Mouse (Mus musculus): ENCODE measurements around the gene Armc9. TPM values are rescaled to one million over a fixed set of nuclear protein-coding genes. Genes with fewer than 3 reads are reported as not detected.

The Armc9 gene
- polyA plus RNA-seq, 1 experiment from 2014 or later: 5.0 TPM

DNA sequence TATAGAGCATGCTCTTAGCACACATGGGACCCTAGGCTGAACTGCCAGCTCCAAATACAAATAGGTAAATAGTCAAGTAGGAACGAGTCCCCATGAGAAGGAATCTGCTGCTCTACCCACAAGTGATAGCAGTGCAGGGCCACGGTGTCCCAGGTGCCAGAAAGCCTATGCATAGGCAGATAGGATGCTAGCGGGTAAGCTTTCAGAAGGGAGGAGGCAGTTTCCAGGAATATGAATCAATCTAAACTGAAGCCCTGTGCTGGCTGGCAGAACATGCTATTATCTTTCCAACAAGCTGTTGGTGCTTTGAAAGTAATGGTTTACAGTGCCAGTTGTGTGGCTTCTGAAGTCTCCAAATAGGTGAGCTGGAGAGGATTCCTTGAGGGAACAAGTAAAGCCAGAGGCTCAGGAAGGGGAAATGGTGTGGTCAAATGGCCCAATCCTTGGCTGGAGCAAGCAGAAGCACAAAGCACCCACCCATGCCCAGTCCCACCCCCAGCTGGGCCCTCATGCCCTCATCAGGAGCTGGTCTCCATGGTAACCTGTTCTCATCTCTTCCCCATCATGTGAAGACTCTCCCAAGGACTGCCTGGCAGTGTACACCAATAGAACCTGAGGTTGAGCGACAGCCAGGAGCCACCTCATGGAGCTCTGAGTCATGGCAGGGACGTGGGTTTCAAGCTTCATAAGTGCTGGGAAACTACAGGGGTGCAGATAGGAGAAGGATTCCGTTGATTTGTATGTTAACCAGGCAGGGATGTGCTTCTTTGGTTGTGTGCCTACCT lies 90.9 kb downstream of the Armc9 start:
- DNase-seq (no peak), ATAC-seq (peak; percentile 92)
- Histone ChIP-seq H3K36me3 (replicated peaks; ENCODE audit: insufficient read depth, low read length) (no peaks in the 10 kb centered on the region), H3K4me3 (ENCODE audit: low read depth, low read length) (no peak overlapping the region), H3K27me3 (ENCODE audit: insufficient read depth, low read length) (no peaks in the 10 kb centered on the region), H3K9me3 (ENCODE audit: low read length) (no peaks in the 10 kb centered on the region), H3K4me1 (ENCODE audit: insufficient read depth) (peaks cover 13% of the 10 kb centered on the region), H3K4me2 (ENCODE audit: low read depth, low read length) (no peak overlapping the region), H3K27ac (ENCODE audit: low read depth) (peak overlapping the region; percentile 55), H3K9ac (replicated peaks) (no peak overlapping the region)
- no peak for TF ChIP-seq CTCF (IDR thresholded peaks at IDR 0.05; ENCODE audit: low read depth)
- peak; percentile 97 for TF ChIP-seq EP300 (IDR thresholded peaks at IDR 0.05; ENCODE audit: low read depth)
- WGBS (ENCODE audit: insufficient replicate concordance): 70% methylated on average over 6 of the region's 6 CpGs

DNA sequence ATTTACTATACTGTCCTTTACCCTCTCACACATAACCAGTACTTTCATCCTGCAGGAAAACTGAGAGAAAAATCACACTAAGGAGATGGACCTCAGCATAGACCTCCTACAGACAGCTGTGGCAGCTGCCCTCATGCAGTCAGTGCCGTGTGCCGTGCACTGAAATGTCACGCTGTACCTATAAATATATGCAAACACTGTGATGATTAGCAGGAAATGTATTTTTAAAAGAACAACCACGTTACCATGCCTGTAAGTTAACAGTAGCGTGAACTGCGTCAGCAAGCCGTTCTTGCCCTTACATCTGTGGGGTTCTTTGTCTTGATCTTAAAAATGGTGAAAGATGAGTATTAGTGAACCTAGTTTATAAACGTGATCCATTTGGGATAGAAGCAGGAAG lies 98.8 kb downstream of the Armc9 start:
- H3K9ac ChIP-seq (replicated peaks): no peak overlapping the region
- TF ChIP-seq EP300 (IDR thresholded peaks at IDR 0.05; ENCODE audit: low read depth): no peak
- no peak for TF ChIP-seq CTCF (IDR thresholded peaks at IDR 0.05; ENCODE audit: low read depth)
- H3K4me1 ChIP-seq (ENCODE audit: insufficient read depth): 0 out of 2 replicates have a peak, but pooled peaks cover 3% of the 10 kb centered on the region
- no peak for DNase-seq
- H3K4me2 ChIP-seq (ENCODE audit: low read depth, low read length): no peak overlapping the region
- no peaks in the 10 kb centered on the region for H3K27me3 ChIP-seq (ENCODE audit: insufficient read depth, low read length)
- no peak overlapping the region for H3K27ac ChIP-seq (ENCODE audit: low read depth)
- no peaks in the 10 kb centered on the region for H3K36me3 ChIP-seq (replicated peaks; ENCODE audit: insufficient read depth, low read length)
- H3K4me3 ChIP-seq (ENCODE audit: low read depth, low read length): no peak overlapping the region
- no peaks in the 10 kb centered on the region for H3K9me3 ChIP-seq (ENCODE audit: low read length)
- 66% methylated on average over 8 of the region's 8 CpGs for WGBS (ENCODE audit: insufficient replicate concordance)
- no peak for ATAC-seq

DNA sequence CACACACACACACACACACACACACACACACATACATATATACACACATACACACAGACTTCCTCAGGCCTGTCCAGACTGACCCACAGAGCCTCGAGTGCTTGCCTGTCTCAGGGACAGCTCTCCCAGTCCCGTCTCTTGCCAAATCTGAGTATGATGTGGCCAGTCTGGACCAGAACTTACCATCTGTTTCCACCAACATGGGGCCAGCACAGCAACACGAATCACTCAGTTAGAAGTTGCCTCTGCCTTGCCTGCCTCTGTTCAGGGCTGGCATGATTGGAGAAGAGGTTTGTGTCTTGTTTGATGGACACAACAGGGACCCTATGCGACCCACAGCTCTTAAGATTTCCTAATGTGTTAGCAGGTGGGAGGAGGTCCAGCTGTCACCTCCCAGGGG lies 101.7 kb downstream of the Armc9 start:
- TF ChIP-seq CTCF (IDR thresholded peaks at IDR 0.05; ENCODE audit: low read depth) (no peak), EP300 (IDR thresholded peaks at IDR 0.05; ENCODE audit: low read depth) (no peak)
- H3K4me3 ChIP-seq (ENCODE audit: low read depth, low read length): no peak overlapping the region
- ATAC-seq: no peak
- H3K27ac ChIP-seq (ENCODE audit: low read depth): no peak overlapping the region
- H3K4me2 ChIP-seq (ENCODE audit: low read depth, low read length): no peak overlapping the region
- 0 out of 2 replicates have a peak, but pooled peaks cover 3% of the 10 kb centered on the region for H3K4me1 ChIP-seq (ENCODE audit: insufficient read depth)
- H3K9me3 ChIP-seq (ENCODE audit: low read length): no peaks in the 10 kb centered on the region
- no peaks in the 10 kb centered on the region for H3K36me3 ChIP-seq (replicated peaks; ENCODE audit: insufficient read depth, low read length)
- DNase-seq: no peak
- WGBS (ENCODE audit: insufficient replicate concordance): 62% methylated on average over 4 of the region's 4 CpGs
- H3K9ac ChIP-seq (replicated peaks): no peak overlapping the region
- no peaks in the 10 kb centered on the region for H3K27me3 ChIP-seq (ENCODE audit: insufficient read depth, low read length)

DNA sequence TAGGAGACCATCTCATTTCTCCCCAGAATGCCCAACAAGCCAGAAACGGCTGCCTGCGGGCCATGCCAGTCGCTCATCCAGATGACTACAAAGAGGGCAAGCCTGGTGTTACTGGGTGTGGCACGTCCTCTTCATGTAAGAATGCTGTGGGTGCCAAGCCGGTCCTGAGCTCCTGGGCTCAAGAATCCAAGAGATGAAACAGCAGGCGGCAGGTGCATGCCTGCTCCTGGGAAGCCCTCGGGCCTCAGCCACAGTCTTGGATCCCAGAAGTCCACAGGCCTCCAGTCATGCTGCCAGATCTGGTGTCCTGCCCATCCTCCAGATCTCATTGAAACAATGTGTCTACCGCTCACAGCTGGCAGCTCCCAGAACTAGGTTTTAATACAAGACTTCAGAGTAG lies 102.6 kb downstream of the Armc9 start:
- no peak overlapping the region for H3K4me3 ChIP-seq (ENCODE audit: low read depth, low read length)
- DNase-seq (no peak), ATAC-seq (no peak)
- TF ChIP-seq EP300 (IDR thresholded peaks at IDR 0.05; ENCODE audit: low read depth) (no peak), CTCF (IDR thresholded peaks at IDR 0.05; ENCODE audit: low read depth) (no peak)
- no peaks in the 10 kb centered on the region for H3K9me3 ChIP-seq (ENCODE audit: low read length)
- 0 out of 2 replicates have a peak, but pooled peaks cover 3% of the 10 kb centered on the region for H3K4me1 ChIP-seq (ENCODE audit: insufficient read depth)
- no peak overlapping the region for H3K9ac ChIP-seq (replicated peaks)
- WGBS (ENCODE audit: insufficient replicate concordance): 90% methylated on average over 8 of the region's 8 CpGs
- no peak overlapping the region for H3K27ac ChIP-seq (ENCODE audit: low read depth)
- H3K27me3 ChIP-seq (ENCODE audit: insufficient read depth, low read length): no peaks in the 10 kb centered on the region
- H3K36me3 ChIP-seq (replicated peaks; ENCODE audit: insufficient read depth, low read length): no peaks in the 10 kb centered on the region
- no peak overlapping the region for H3K4me2 ChIP-seq (ENCODE audit: low read depth, low read length)

DNA sequence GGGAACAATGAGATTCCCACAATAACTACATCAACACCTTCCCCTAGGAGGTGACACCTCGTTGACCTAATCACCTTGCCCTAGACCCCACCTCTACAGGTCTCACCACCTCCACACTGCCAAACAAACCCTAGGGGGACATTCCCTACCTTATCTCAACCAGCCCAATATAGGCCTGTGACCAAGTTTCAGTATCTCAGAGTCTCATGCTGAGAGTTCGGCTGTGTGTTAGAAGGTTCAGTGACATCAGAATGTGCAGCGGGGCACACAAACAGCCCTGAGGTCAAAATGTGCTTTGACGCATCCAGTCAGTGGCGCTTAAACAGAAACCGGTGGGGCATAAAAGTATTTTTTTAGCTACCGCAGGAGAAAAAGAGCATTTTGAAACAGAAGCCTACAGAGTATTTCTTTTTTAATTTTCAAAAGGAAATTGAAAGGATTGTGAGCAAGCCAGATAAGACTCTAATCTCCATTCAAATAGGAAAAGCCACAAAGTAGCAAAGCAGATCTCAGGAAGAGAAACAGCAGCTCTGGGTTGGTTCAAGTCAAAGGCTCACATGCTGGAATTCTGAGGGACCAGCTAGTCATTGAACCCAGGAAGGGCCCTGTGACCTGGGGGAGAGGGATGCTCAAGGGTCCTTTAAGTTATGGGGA lies 103.7 kb downstream of the Armc9 start:
- Histone ChIP-seq H3K27me3 (ENCODE audit: insufficient read depth, low read length) (no peaks in the 10 kb centered on the region), H3K9me3 (ENCODE audit: low read length) (no peaks in the 10 kb centered on the region), H3K4me1 (ENCODE audit: insufficient read depth) (peaks cover 8% of the 10 kb centered on the region; the same call in 1 of the 2 replicates), H3K4me3 (ENCODE audit: low read depth, low read length) (no peak overlapping the region), H3K9ac (replicated peaks) (no peak overlapping the region), H3K36me3 (replicated peaks; ENCODE audit: insufficient read depth, low read length) (no peaks in the 10 kb centered on the region), H3K27ac (ENCODE audit: low read depth) (no peak overlapping the region), H3K4me2 (ENCODE audit: low read depth, low read length) (no peak overlapping the region)
- DNase-seq (no peak), ATAC-seq (peak; percentile 25; the same call in 1 of the 2 replicates)
- TF ChIP-seq CTCF (IDR thresholded peaks at IDR 0.05; ENCODE audit: low read depth): no peak
- TF ChIP-seq EP300 (IDR thresholded peaks at IDR 0.05; ENCODE audit: low read depth): peak; percentile 34
- WGBS (ENCODE audit: insufficient replicate concordance): 46% methylated on average over 7 of the region's 7 CpGs

DNA sequence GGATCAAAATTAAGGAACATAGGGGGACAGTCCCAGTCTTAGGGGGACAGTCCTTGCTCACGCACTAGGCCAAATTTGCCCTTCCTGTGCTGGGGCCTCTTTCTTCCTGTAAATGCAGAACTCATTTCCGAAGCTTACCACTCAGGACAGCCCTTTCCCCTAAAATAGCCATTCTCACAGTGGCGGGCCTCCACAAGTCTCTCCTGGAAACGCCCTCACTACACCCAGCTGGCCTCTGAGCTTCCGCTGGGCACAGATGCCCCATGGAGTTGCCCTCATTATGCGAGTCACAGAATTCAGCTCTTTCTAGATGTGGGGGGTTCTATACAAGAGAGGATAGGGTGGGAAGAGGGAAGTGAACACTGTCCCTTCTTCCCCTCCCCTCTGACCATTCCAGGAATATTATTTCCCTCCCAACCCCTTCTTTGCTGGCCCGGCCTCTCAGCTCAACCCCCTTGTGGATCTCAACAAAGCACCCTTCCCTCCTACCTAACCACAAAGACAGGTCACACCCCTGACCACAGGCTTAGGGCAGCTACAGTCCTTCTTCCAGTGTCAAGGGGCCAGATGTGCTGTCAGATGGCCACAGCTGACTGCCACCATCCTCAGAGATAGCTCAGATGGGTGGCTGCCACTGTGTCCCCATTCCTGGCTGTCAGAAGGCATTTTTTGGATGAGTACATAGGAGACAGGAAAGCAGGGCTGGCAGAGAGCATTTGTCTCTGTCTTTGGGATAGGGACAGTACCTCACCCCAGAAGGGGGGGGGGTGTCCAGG lies 109.2 kb downstream of the Armc9 start:
- TF ChIP-seq CTCF (IDR thresholded peaks at IDR 0.05; ENCODE audit: low read depth): no peak
- no peak for TF ChIP-seq EP300 (IDR thresholded peaks at IDR 0.05; ENCODE audit: low read depth)
- Histone ChIP-seq H3K4me3 (ENCODE audit: low read depth, low read length) (no peak overlapping the region), H3K27ac (ENCODE audit: low read depth) (peak overlapping the region; percentile 70), H3K9ac (replicated peaks) (0 out of 2 replicates have a peak overlapping the region, but pooled peaks have one; percentile 13), H3K4me2 (ENCODE audit: low read depth, low read length) (peak overlapping the region; percentile 42), H3K27me3 (ENCODE audit: insufficient read depth, low read length) (no peaks in the 10 kb centered on the region), H3K4me1 (ENCODE audit: insufficient read depth) (peaks cover 23% of the 10 kb centered on the region), H3K9me3 (ENCODE audit: low read length) (no peaks in the 10 kb centered on the region), H3K36me3 (replicated peaks; ENCODE audit: insufficient read depth, low read length) (no peaks in the 10 kb centered on the region)
- ATAC-seq (peak; percentile 71), DNase-seq (peak; percentile 51)
- 30% methylated on average over 7 of the region's 7 CpGs for WGBS (ENCODE audit: insufficient replicate concordance)
